Mouse (Mus musculus): Measurements from ENCODE around the gene B3gnt4.

- TF ChIP-seq CTCF (conservative IDR thresholded peaks at IDR 0.05; ENCODE audit: low read length) (no peak), NANOG (IDR thresholded peaks at IDR 0.05; ENCODE audit: borderline replicate concordance, low read length) (no peak), POU5F1 (IDR thresholded peaks at IDR 0.05; ENCODE audit: borderline replicate concordance, low read length) (no peak)
Observed at GRCm38 (mm10) chr5:123521621-123522020, 11.4 kb downstream of the B3gnt4 start.
